Mouse (Mus musculus) thymus, postnatal 14 days (tissue): ENCODE measurements at regions not wholly inside any gene's neighbourhood (a gene's known extent, or its start where the extent isn't known, plus 50 kb on each side); places are given as distances from the start of the nearest gene placed in this dataset.

Experiments
- DNase-seq: peaks from one replicate; pipeline ENCODE4 v3.0.0; 2021

DNA sequence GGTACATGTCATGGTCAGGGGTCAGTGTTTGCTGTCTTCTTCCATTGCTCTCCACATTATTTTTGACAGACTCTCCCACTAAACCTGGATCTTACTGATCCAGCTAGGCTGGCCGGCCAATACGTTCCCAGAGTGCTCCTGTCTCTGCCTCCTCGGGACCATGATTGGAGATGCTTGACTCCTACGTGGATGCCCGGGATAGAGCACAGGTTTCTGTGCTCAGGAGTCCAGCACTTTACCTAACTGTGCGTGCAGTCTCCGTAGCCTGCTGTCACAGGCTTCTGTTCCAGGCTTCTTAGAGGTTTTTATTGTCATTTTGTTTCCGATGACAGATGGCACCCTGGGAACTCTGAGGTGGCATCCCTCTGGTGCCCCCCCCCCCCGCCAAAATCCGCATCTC is 232.4 kb downstream of the Maf start:
- no peak for DNase-seq

DNA sequence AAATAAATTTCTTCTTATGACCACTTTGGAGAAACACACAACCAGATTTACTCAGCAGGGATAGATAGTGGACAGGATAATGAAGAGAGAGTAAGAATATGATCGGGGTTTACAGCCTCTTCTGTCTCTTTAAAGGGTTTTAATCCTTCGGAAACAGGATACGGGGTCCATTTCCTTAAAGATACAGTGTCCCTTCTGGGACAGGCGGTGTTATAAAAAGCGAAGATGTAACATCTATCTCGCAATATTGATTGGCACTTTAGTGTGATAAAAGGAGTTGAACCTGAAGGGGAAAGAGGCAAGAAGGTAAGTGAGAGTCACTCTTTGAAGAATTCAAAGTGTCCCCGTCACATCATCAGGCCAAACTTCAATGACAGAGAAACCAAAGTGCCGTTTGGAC is 233.6 kb downstream of the Maf start:
- DNase-seq, result no peak

DNA sequence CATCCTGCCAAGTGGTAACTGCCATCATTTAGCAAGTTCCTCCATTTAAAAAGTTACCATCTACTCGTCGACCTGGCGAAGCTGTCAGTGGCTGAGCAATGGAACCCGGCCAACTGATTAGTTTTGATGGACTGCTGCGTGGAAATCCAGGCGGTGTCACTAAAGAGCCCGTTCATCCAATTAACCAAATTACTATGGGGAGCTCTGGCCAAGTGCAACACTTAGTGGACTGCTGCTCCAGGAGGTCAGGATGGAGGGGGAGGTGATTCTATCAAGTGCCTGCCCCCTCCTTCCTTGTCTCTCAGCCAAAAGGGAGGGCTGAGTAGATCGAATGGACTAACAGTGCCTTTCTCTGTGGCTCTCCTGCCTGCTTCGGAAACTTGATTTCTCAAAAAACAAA is 241.0 kb downstream of the Maf start:
- no peak for DNase-seq

DNA sequence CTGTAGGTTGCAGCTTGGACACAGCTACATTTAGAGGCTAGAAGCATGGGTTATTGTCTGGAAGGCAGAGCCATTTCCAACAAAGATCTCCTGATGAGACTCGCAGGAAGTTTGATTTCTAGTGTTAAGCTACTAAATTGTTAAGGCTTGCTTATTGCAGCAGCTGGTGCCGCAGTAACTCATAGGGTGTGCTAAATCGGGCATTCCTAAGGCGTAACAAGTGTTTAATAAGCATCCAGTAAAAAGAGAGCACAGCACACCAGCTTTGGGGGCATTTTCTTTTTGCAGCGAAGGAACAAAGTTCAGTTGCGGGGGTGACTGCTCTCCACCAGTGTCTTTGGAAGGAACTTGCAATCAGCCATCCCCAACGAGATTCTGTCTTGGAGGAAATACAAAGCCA is 241.5 kb downstream of the Maf start:
- DNase-seq, result no peak

DNA sequence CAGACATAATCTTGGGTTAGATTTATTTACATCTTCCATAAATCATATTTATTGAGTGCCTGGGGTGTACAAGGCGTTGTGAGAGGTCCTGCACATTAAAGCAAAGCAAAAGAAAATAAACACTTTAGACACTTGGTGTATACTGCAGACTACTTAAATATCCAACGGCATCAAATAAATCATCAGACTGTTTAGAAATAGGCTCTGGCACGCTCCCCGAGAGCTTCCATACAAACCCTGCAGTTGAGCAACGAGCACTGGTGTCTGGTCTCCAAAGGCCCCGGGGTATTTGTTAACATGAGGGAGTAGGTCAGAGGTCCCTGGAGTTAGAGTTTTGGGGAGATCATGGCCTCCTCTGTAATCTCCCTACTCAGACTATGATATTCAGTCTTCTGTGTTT is 244.9 kb downstream of the Maf start:
- no peak for DNase-seq

DNA sequence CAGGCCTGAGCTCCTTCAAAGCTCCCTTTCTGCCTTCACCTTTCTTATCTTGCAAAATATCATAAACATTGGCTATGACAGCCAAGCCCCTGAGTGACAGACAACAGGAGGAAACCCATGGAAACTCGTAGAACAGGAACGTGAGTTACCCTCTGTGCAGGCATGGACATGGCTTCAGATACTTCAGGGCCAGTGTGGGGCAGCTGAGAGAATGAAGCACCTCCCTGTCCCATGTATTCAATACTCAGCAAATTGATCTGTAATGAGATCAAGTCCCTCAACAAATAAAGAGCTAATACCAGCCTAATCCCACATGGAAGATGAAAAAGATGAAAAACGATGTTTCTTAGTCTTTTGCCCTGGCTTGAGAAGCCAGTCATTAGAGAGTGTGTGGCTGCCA is 249.5 kb downstream of the Maf start:
- no peak for DNase-seq

DNA sequence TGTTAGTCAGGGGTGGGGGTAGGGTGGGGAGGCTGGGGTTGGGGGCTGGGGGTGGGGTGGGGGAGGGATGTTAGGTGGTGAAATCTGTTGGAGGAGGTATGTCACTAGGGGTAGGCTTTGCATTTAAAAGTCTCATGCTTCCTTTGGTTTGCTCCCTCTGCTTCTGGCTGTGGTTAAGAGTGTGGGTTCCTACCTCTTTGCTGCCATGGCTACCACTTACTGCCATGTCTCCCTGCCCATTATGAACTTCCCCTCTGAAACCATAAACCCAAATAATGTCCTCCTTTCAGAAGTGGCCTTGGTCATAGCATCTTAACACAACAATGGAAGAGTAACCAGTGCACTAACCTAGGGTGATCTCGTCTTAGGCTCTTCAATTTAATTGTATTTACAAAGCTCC is 256.8 kb downstream of the Maf start:
- no peak for DNase-seq

DNA sequence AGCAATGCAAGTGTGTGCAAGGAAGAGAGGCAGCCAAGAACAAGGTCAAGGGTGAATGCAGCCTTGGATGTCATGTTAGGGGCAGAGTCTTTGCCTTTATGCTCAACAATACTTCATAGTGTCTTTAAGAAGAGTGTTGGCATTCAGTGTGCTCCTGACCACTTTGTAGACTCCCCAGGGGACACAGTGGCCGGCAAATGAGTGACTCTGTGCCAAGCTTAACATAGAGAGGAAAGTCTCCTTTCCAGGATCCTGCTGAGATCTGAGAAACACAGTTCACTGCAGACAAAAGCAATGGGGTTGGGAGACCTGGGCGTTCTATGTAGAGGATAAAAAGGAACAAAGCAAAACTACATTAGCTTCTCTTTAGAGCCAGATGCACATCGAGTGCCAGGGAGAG is 259.2 kb downstream of the Maf start:
- DNase-seq, result no peak

DNA sequence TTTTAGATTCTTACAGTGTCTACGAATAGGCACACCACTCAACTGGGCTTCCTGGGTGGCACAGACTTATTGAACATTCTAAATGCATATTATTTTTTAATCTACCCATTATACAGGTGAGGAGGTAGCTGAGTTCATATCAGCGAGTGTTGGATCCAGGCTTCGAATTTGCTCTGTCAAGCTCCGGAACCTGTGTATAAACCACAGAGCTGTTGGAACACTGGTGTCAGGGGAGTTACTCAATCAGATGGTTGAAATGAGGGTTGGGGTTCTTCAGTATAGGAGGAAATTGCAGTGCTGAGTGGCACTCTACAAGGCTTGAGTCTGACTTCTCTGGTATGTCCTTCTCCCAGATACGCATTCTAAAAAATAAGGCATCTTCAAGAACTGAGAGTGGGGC is 263.1 kb downstream of the Maf start:
- DNase-seq, result no peak

DNA sequence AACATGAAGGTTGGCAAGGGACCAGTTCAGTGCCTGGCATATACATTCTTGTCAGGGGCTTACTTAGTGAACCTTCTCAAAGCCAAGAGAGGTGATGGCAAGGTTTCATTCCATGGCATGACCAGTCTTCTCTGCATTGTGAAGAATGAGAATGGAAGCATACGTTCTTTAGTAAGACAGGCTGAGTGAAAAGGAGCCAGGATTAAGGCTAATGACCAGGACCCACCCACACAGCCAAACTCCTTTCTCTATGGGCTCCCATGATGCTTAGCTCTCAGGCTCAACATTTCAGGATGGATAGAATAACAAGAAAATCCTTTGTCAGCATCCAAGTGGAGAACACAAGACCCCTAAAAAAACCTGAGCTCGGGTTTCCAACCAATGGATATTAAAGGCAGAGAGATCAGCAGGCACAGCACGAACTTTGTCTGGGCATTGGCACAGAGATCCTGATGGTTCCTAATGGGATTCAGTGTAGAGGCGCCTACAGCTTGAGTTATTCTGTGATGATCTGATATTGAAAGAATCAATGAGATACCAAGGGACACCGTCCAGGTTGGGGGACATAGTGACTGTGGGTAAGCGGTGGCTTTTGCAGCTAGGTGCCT is 265.5 kb downstream of the Maf start:
- DNase-seq, result no peak

DNA sequence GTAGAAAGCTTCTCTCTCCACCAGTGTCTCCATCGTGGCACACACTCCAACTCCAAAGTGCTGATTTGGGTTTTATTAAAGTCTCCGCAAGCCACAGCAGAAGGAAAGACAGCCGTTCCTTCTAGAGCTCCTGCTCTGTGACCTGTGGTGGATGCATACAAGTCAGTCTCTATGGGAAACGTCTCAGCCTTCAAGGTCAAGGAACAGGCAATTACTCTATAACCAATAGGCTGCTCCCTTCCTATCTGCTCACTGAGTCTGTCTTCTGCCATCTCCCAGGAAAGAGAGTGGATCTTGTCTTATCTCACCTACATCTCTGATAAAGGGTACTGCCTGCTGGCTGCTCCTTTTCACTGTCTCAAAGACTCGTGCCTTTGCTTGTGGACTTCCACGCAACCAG is 266.3 kb downstream of the Maf start:
- no peak for DNase-seq

DNA sequence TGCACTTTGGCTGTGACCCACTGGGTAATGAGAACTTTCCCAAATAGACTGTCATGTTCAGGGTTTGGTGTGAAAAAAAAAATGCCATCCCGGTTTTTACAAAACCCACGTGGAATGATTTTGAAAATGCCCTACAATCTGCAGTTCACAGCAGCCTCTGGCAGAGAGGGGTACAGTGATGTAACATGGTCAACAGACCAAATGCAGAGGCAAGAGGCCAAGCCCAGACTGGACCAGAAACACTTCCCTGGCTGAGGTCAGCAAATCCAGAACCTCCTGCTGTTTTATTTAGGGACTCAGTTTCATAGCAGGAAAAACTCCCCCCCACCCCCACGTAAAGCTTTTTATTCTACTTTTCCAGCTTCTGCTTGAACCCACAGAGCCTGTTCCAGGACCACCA is 267.4 kb downstream of the Maf start:
- DNase-seq, result no peak

DNA sequence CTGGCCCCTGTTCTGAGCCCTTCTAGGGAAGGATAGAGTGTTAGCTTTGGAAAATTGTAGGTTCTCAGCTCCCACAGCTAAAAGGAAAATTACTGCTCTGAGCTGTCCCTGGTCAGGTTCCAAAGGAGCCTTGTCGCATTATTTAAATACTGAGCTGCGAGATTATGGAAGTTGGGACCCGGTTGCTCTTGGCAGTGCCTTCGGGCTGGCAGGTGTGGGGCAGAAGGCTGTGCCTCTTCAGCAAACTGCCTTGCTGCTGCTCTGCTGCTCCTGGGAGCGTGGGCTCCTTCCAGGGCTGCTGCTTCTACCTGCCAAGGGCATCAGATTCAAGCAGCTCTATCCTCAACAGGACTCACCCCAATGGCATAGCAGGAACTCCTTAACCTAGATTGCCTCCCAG is 268.1 kb downstream of the Maf start:
- no peak for DNase-seq

DNA sequence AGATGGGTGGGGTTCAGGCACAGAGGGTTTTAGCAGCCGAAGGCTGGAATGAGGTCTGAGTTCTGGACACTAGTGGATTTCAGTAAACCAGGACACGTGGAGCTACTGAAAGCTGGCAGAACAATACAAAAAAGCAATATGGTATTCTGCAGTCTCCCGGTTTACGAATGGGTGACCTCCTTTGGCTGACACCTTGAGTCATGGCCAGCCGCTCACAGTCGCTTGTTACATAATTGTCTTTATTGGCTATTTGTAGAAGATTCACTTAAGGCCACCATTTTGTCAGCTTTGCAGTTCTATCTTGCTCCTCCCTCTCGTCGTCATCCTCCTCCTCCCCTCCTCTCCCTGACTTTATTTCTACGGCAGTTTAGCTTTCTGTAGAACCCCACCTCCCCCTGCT is 269.6 kb downstream of the Maf start:
- no peak for DNase-seq

DNA sequence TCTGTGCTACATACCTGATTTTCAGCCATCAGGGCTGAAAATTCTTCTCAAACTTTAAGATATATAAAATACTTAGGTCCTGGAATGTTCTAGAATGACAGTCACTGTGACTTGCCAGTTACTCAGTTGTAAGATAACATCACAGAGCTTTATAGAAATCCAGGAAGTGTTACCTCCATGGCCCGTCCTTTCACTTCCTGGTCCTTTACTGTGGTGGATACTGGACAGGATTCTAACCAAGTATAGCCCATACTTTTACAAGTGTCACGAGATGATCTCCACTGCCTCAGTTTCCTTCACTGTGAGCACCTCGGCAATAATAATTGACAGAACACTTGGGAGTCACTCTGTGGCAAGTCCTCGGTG is 271.3 kb downstream of the Maf start:
- DNase-seq, result no peak

DNA sequence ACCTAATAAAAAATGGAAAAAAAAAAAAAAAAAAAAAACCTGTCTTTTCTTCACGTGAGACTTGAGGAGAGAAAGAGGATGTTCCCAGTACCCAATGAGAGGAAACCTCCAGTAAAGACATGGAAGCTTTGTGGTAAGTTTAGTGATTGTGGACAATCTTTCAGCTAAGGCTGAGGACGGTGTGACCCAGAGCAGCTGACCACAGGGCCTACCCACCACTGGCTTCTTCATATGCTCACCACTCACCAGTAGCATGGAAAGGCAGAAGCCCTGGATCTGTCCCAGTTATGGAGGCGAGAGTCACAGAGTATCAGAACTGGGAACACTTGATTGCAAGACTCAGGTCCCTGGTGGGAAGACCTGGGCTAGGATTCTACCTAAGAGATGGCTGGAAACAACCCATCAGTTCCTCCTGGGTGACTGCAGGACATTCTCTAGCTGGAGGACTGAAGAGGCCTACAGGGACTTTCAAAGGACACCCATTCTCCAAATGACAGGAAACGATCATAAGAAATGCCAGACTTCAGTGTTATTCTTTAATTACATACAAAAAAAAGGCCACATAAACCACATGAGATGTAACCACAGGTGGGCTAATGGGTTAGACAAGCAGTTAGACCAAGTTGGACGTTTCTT is 271.8 kb downstream of the Maf start:
- DNase-seq, result no peak

DNA sequence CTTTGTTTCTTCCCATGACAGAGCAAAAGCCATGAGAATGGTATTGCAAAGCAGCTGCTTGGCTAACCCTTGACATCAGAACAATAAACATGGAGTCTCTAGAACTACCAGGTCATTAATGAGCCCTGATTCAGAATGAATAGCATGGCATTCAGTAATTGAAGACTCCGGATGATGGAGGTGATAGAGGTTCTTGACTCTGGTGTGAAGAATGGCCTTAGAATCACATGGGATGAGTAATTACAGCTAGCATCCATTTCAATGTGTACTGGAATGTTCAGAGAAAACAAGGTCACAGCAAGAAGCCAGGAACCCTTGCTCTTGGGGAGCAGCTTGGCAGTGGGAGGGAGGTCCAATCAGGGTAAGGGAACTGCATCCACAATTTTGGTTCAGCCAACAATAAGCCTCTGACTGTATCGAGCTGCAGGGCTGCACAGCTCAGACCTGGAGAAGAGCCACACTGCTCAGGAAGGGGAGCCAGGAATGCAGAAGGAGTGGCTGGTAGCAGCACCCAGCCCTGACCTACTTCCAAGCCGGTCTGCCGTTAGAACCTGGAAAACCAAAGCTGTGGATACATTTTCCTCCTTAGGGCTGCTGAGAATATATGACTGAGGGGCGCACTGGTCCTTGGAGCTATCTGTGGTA is 275.1 kb downstream of the Maf start:
- DNase-seq, result no peak

DNA sequence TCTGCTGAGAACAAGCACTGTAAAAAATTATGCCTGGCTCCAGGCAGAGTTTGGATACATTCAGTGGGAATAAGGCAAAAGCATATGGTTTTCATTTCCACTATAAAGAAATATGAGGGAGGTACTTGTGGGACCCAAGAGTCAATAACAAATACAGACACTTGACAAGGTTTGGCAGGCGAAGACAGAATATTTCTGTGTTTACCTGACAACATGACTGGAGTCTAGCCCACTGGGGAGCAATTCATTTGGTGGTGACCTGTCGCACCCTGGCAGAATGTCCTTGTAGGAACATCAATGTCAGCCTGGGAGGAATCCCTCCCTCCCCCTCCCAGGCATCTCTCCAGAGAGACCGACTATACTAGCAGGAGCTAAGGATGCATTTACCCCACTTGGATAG is 276.8 kb downstream of the Maf start:
- DNase-seq, result no peak

DNA sequence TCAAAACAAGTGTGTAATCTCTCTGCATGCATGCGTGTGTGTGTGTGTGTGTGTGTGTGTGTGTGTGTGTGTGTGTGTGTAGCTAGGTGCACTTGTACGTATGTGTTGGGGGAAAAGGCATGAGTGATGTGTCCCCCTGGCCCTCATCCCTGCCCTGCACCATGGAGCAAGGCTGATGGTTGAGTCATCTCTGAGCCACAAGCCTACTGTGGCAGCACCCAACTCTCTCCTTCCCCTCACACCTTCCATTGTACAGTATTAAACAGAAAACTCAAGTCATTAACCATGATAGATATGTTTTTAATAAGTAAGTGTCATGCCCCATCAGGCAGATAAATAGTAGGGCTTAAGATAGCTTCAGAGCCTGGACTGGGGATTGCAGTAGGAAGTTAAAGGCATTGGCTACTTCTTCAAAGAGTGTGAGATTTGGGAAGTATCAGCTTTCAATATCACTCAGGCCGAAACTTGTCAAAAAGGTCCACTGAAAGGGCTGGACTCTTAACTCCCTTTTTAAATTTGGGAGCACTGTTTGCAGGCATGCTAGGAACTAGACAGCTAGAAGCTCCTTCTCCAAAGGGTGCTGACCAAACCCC is 278.2 kb downstream of the Maf start:
- DNase-seq, result no peak

DNA sequence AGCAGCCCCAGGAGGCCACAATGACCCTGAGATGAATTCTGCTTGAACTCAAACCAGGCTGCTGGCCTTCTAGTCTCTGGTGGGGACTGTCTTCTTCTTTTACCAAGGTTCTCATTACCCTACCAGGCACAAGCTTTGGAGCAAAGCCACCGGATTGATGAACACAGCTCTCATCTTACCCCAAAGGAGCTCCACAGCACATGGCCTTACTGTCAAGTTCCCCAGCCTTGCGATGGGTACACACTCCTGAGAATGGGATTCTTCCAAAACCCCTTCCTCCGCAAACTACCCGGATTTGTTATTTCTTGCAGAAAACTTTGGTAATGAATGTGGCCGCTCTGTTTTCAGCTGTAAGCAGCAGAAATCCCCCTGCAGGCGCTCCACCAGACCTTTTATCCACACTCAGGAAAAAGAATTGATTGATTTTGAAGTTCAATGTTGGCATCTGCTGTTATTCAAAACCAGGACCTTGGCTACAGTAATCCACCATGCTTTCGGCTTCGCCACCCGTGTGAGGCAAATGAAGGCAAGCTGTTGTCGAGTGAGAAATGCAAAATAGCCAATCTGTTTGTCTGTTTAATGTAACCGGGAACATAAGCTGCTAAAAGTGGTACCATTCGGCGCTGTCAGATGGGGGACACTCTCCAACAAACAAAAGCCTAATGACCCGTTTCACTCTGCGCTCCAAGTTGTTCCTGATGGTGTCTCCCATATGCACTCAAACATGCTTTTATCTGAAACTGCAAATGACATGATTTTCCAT is 278.9 kb downstream of the Maf start:
- no peak for DNase-seq

DNA sequence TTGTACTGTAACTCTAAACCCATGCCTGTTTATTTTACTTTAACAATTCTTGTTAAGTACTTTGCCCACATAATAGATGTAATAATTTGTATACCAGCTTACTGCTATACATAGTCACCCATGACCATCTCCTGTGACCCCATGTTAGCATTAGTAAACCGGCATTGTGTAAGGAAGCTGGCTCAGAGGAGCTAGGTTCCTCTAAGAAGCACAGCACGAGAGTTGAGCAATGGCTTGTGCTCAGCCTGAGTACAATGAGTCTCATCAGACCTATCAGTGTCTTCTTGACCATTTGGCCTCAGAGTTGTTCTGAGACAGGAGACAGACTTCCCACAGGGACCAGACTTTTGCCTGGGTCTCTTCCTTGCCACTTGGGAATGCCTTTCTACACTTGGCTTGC is 279.6 kb downstream of the Maf start:
- no peak for DNase-seq

DNA sequence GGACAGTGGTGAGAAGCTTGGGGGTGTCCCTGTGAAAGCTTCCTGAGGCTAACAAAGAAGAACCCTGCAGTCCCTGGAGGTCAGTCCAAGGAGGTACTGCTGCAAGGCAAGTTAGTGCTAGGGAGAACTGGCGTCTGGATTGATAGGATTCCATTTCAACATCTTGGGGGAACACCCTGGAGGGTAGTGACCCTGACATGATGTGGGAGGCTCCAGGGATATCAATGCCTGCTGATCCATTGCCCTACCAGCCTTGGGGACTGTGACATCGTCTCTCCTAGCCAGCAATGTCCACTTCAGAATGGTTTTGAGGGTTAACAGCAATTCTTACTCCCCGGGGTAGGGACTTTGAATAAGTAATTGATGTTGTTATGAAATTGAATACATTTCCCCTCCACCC is 280.1 kb downstream of the Maf start:
- no peak for DNase-seq

DNA sequence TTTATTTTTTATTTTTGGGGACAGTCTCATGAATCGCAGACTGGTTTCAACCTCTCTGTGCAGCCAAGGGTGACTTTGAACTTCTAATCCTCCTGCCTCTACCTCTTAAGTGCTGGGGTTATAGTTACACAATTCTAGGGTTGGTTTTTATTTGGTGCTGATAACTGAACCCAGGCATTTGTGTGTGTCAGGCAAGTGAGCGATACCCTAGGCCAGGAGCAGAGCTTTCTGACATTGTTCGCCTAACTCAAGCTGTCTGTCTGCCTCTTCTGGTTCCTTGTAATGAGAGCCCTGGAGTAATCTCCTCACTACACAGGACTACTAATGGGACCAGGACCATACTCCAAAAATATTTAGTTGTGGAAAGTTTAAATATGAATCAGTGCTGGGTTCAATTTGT is 281.1 kb downstream of the Maf start:
- DNase-seq, result no peak

DNA sequence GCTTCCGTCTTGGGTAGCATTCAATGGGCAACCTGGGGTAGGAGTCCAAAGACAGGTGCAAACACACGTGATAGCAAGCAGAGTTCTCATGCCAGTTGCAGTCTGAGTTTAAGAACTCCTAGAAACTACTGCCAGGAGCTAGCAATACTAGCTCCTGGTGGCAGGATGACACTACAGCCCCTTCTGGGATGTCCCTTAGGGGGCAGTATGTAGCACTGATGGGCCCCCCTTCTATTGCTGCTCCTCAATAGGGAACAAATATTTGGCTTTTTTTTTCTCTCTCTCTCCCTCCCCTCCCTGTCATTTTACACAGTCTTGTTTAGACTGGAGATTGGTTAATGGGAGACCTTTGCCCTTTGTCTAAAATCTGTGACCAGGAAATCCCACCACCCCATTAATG is 282.2 kb downstream of the Maf start:
- peak; percentile 41 for DNase-seq
